Mouse (Mus musculus) erythroblast, embryonic 14.5 days (primary cell): ENCODE measurements around the gene Zfhx2. TPM values are rescaled to one million over a fixed set of nuclear protein-coding genes. Genes with fewer than 3 reads are reported as not detected.

Source experiments
- H3K27me3 ChIP-seq: 2 replicates; pipeline ENCODE4 v1.6.1; 2012; ENCODE audit warnings: inconsistent platforms; ENCODE audit not compliant: control insufficient read depth
- H3K36me3 ChIP-seq: 2 replicates; pipeline ENCODE4 v1.6.1; 2012; ENCODE audit warnings: mild to moderate bottlenecking, inconsistent platforms; ENCODE audit not compliant: control insufficient read depth
- H3K4me1 ChIP-seq: 2 replicates; pipeline ENCODE4 v1.6.1; 2012; ENCODE audit warnings: inconsistent platforms; ENCODE audit not compliant: control insufficient read depth
- H3K4me3 ChIP-seq: replicated peaks from 2 replicates; pipeline ENCODE3; 2012; ENCODE audit warnings: moderate library complexity, mild to moderate bottlenecking, inconsistent platforms
- H3K9me3 ChIP-seq: 2 replicates; pipeline ENCODE4 v1.6.1; 2012; ENCODE audit warnings: low read length, inconsistent platforms, mixed read lengths; ENCODE audit not compliant: control insufficient read depth
- GATA1 ChIP-seq: IDR thresholded peaks from 2 replicates; pipeline ENCODE4 v1.6.1; 2012; ENCODE audit warnings: low read length, inconsistent platforms, mixed read lengths
- TAL1 ChIP-seq: IDR thresholded peaks from 3 replicates; pipeline ENCODE4 v1.6.1; 2012; ENCODE audit warnings: low read length, inconsistent platforms, mixed read lengths
- polyA plus RNA-seq: library from polyadenylated mRNA; stranded (reverse); fragments of >175 nt; gene quantifications from 2 replicates; pipeline ENCODE4 v1.2.3, GENCODE M21; 2012

Zfhx2 gene
- polyA plus RNA-seq, 1 experiment, result 0.06 TPM

GRCm38 (mm10) chr14:55116425-55117200, 24.5 kb upstream of the Zfhx2 start, which contains the start of gene Jph4:
Gene Jph4, minus strand, starts transcription at chr14:55116935.
- Histone ChIP-seq H3K4me1 (peaks cover 5% of the 10 kb centered on the region), H3K9me3 (peaks cover 4% of the 10 kb centered on the region; the same call in 1 of the 2 replicates), H3K4me3 (no peak within 1 kb of the TSS), H3K36me3 (no peaks in the 10 kb centered on the region), H3K27me3 (peaks cover 70% of the 10 kb centered on the region)
- no peak for TF ChIP-seq TAL1
- no peak for TF ChIP-seq GATA1

GRCm38 (mm10) chr14:55115846-55116245, 23.7 kb upstream of the Zfhx2 start:
- no peaks in the 10 kb centered on the region for H3K36me3 ChIP-seq
- TF ChIP-seq TAL1, result no peak
- TF ChIP-seq GATA1, result no peak
- peaks cover 76% of the 10 kb centered on the region for H3K27me3 ChIP-seq
- peaks cover 5% of the 10 kb centered on the region for H3K4me1 ChIP-seq
- no peak overlapping the region for H3K4me3 ChIP-seq
- H3K9me3 ChIP-seq, result peaks cover 4% of the 10 kb centered on the region; the same call in 1 of the 2 replicates

GRCm38 (mm10) chr14:55114759-55115701, 22.9 kb upstream of the Zfhx2 start:
- peak overlapping the region; percentile 18 for H3K4me3 ChIP-seq
- H3K36me3 ChIP-seq, result no peaks in the 10 kb centered on the region
- TF ChIP-seq GATA1, result no peak
- no peak for TF ChIP-seq TAL1
- H3K9me3 ChIP-seq, result peaks cover 4% of the 10 kb centered on the region; the same call in 1 of the 2 replicates
- H3K27me3 ChIP-seq, result peaks cover 84% of the 10 kb centered on the region
- peaks cover 5% of the 10 kb centered on the region for H3K4me1 ChIP-seq

- H3K4me3 ChIP-seq, result no peak overlapping the region
- H3K36me3 ChIP-seq, result no peaks in the 10 kb centered on the region
- no peak for TF ChIP-seq GATA1
- no peak for TF ChIP-seq TAL1
- peaks cover 91% of the 10 kb centered on the region for H3K27me3 ChIP-seq
- H3K4me1 ChIP-seq, result peaks cover 5% of the 10 kb centered on the region
- H3K9me3 ChIP-seq, result peaks cover 4% of the 10 kb centered on the region; the same call in 1 of the 2 replicates
These were observed 22.0 kb upstream of the Zfhx2 start for GRCm38 (mm10) chr14:55113975-55114645.

- TF ChIP-seq GATA1, result no peak
- no peak for TF ChIP-seq TAL1
- Histone ChIP-seq H3K4me1 (peaks cover 5% of the 10 kb centered on the region), H3K9me3 (peaks cover 4% of the 10 kb centered on the region; the same call in 1 of the 2 replicates), H3K4me3 (no peak overlapping the region), H3K27me3 (peaks cover 93% of the 10 kb centered on the region), H3K36me3 (no peaks in the 10 kb centered on the region)
These were observed 21.3 kb upstream of the Zfhx2 start for GRCm38 (mm10) chr14:55113351-55113974.

- Histone ChIP-seq H3K9me3 (peaks cover 4% of the 10 kb centered on the region; the same call in 1 of the 2 replicates), H3K4me3 (no peak overlapping the region), H3K27me3 (peaks cover 82% of the 10 kb centered on the region), H3K36me3 (no peaks in the 10 kb centered on the region), H3K4me1 (peaks cover 14% of the 10 kb centered on the region)
- TF ChIP-seq TAL1, result no peak
These were observed 19.6 kb upstream of the Zfhx2 start for GRCm38 (mm10) chr14:55111720-55112119.

- H3K4me3 ChIP-seq, result no peak overlapping the region
- H3K9me3 ChIP-seq, result peaks cover 4% of the 10 kb centered on the region; the same call in 1 of the 2 replicates
- no peaks in the 10 kb centered on the region for H3K36me3 ChIP-seq
- TF ChIP-seq GATA1 (no peak), TAL1 (no peak)
- peaks cover 30% of the 10 kb centered on the region for H3K4me1 ChIP-seq
- H3K27me3 ChIP-seq, result peaks cover 66% of the 10 kb centered on the region
These were observed 18.0 kb upstream of the Zfhx2 start for GRCm38 (mm10) chr14:55110076-55110475.

- peaks cover under 1% of the 10 kb centered on the region; the same call in 1 of the 2 replicates for H3K9me3 ChIP-seq
These were observed 17.1 kb upstream of the Zfhx2 start for GRCm38 (mm10) chr14:55109048-55109873.

More at GRCm38 (mm10) chr14:55109048-55109873, 17.1 kb upstream of the Zfhx2 start:
- no peak overlapping the region for H3K4me3 ChIP-seq
- H3K27me3 ChIP-seq, result peaks cover 58% of the 10 kb centered on the region
- TF ChIP-seq GATA1 (no peak), TAL1 (no peak)
- peaks cover 33% of the 10 kb centered on the region for H3K4me1 ChIP-seq
- peaks cover 5% of the 10 kb centered on the region for H3K36me3 ChIP-seq
